Mouse (Mus musculus): Measurements from ENCODE around the gene Ndc1. TPM values are rescaled to one million over a fixed set of nuclear protein-coding genes. Genes with fewer than 3 reads are reported as not detected.

The Ndc1 gene
- polyA plus RNA-seq, 2 experiments = 27.8 to 35.4 TPM

- H3K9ac ChIP-seq (ENCODE audit: low read depth, low read length, severe bottlenecking) = no peak overlapping the region
- H3K27me3 ChIP-seq (ENCODE audit: control insufficient read depth, insufficient read depth, low read length) = no peaks in the 10 kb centered on the region
- no peaks in the 10 kb centered on the region for H3K9me3 ChIP-seq (ENCODE audit: control insufficient read depth, low read length)
- no peak for TF ChIP-seq POLR2A (IDR thresholded peaks at IDR 0.05; ENCODE audit: borderline replicate concordance, extremely low read depth, insufficient read depth, insufficient read length)
- 97% methylated on average over 2 of the region's 2 CpGs for WGBS
- peaks cover 73% of the 10 kb centered on the region for H3K36me3 ChIP-seq (ENCODE audit: control insufficient read depth, insufficient read depth, low read length)
- no peak overlapping the region for H3K4me2 ChIP-seq (replicated peaks; ENCODE audit: low read depth, low read length, severe bottlenecking)
- H3K27ac ChIP-seq (replicated peaks; ENCODE audit: low read depth, low read length) = no peak overlapping the region
- ATAC-seq (ENCODE audit: low FRiP score, low read depth) (no peak), DNase-seq (ENCODE audit: low spot score) (no peak)
- H3K4me3 ChIP-seq (replicated peaks; ENCODE audit: low read length) = no peak overlapping the region
- H3K4me1 ChIP-seq (ENCODE audit: control insufficient read depth, insufficient read depth, low read length) = no peaks in the 10 kb centered on the region
Observed at GRCm38 (mm10) chr4:107393771-107394170, 26.2 kb downstream of the Ndc1 start.

DNA sequence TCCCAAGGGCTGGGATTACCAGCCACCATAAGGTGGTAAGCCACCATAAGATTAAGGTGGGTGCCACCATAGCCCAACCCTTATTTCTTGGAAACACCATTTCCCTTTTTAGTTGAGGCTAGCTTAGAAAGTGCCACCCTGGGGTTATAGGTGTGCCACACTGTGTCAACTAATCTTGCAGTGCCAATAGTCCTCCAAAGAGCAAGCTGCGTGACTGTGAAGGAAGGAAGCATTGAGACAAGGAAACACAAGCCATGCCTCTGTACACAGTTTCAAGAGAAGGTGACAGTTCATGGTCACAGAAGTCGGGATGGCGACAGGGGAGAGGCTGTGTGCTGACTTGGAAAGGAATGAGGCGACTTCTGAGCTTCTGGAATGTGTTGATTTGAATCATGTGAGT is 52.6 kb downstream of the Ndc1 start:
- H3K4me2 ChIP-seq (replicated peaks; ENCODE audit: low read depth, low read length, severe bottlenecking) = no peak overlapping the region
- H3K4me1 ChIP-seq (ENCODE audit: control insufficient read depth, insufficient read depth, low read length) = no peaks in the 10 kb centered on the region
- no peak overlapping the region for H3K27ac ChIP-seq (replicated peaks; ENCODE audit: low read depth, low read length)
- DNase-seq (ENCODE audit: low spot score) (no peak), ATAC-seq (ENCODE audit: low FRiP score, low read depth) (no peak)
- TF ChIP-seq POLR2A (IDR thresholded peaks at IDR 0.05; ENCODE audit: borderline replicate concordance, extremely low read depth, insufficient read depth, insufficient read length) = no peak
- 74% methylated on average over 4 of the region's 4 CpGs for WGBS
- no peaks in the 10 kb centered on the region for H3K9me3 ChIP-seq (ENCODE audit: control insufficient read depth, low read length)
- 0 out of 2 replicates have a peak, but pooled peaks cover 10% of the 10 kb centered on the region for H3K36me3 ChIP-seq (ENCODE audit: control insufficient read depth, insufficient read depth, low read length)
- no peaks in the 10 kb centered on the region for H3K27me3 ChIP-seq (ENCODE audit: control insufficient read depth, insufficient read depth, low read length)
- no peak overlapping the region for H3K4me3 ChIP-seq (replicated peaks; ENCODE audit: low read length)
- no peak overlapping the region for H3K9ac ChIP-seq (ENCODE audit: low read depth, low read length, severe bottlenecking)

DNA sequence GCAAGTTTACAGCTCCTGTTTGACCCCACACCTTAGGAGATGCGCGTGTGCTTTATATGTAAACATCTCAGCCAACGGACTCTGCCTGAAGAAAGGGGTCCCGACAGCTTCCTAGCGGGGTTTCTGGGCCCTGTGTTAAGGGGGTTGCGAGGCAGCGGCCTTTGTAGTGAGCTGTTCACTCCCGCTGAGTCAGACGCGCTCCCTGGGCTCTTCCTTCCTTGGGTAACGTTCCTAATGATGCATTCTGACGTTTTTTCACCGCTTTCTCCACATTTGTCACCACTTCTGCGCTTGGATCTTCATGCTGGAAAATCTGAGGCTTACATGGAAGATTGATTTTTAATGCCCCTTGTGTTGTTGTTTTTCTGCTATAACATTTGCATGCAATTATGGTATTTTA is 54.1 kb downstream of the Ndc1 start:
- no peak for ATAC-seq (ENCODE audit: low FRiP score, low read depth)
- no peaks in the 10 kb centered on the region for H3K27me3 ChIP-seq (ENCODE audit: control insufficient read depth, insufficient read depth, low read length)

DNA sequence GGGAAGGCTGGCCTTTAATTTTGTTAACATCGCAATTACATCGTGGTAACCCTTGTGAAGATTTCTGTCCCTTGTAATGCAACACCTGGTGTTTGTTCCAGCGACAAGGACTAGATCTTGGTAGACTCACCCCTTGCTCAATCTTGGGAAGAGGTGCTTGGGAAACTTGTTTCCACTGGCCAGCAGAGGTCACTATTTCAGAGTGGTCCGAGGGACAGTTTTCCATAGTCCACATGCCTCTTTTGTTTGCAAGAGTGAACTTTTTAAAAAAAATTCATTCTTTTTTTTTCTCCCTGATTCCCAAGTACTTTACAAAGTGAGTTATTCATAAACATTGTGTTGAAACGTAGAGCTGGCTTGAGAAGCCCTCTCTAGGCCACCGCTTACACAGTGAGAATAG is 54.6 kb downstream of the Ndc1 start:
- no peaks in the 10 kb centered on the region for H3K4me1 ChIP-seq (ENCODE audit: control insufficient read depth, insufficient read depth, low read length)
- no peaks in the 10 kb centered on the region for H3K9me3 ChIP-seq (ENCODE audit: control insufficient read depth, low read length)
- ATAC-seq (ENCODE audit: low FRiP score, low read depth) (peak; percentile 67; the same call in 1 of the 2 replicates), DNase-seq (ENCODE audit: low spot score) (peak; percentile 56)
- TF ChIP-seq POLR2A (IDR thresholded peaks at IDR 0.05; ENCODE audit: borderline replicate concordance, extremely low read depth, insufficient read depth, insufficient read length) = no peak
- H3K36me3 ChIP-seq (ENCODE audit: control insufficient read depth, insufficient read depth, low read length) = no peaks in the 10 kb centered on the region
- H3K27me3 ChIP-seq (ENCODE audit: control insufficient read depth, insufficient read depth, low read length) = no peaks in the 10 kb centered on the region
- H3K4me2 ChIP-seq (replicated peaks; ENCODE audit: low read depth, low read length, severe bottlenecking) = no peak overlapping the region
- H3K27ac ChIP-seq (replicated peaks; ENCODE audit: low read depth, low read length) = no peak overlapping the region
- H3K4me3 ChIP-seq (replicated peaks; ENCODE audit: low read length) = no peak overlapping the region
- no peak overlapping the region for H3K9ac ChIP-seq (ENCODE audit: low read depth, low read length, severe bottlenecking)
- 20% methylated on average over 6 of the region's 6 CpGs for WGBS

More for the DNA sequence above, 54.1 kb downstream of the Ndc1 start:
- Histone ChIP-seq H3K4me1 (ENCODE audit: control insufficient read depth, insufficient read depth, low read length) (no peaks in the 10 kb centered on the region), H3K9me3 (ENCODE audit: control insufficient read depth, low read length) (no peaks in the 10 kb centered on the region), H3K27ac (replicated peaks; ENCODE audit: low read depth, low read length) (no peak overlapping the region), H3K4me2 (replicated peaks; ENCODE audit: low read depth, low read length, severe bottlenecking) (no peak overlapping the region), H3K36me3 (ENCODE audit: control insufficient read depth, insufficient read depth, low read length) (no peaks in the 10 kb centered on the region), H3K9ac (ENCODE audit: low read depth, low read length, severe bottlenecking) (no peak overlapping the region), H3K4me3 (replicated peaks; ENCODE audit: low read length) (no peak overlapping the region)
- TF ChIP-seq POLR2A (IDR thresholded peaks at IDR 0.05; ENCODE audit: borderline replicate concordance, extremely low read depth, insufficient read depth, insufficient read length) = no peak
- DNase-seq (ENCODE audit: low spot score) = no peak
- WGBS = 7% methylated on average over 14 of the region's 14 CpGs

GRCm38 (mm10) chr4:107425616-107426015 is 58.0 kb downstream of the Ndc1 start:
- H3K9me3 ChIP-seq (ENCODE audit: control insufficient read depth, low read length) = no peaks in the 10 kb centered on the region
- DNase-seq (ENCODE audit: low spot score) (no peak), ATAC-seq (ENCODE audit: low FRiP score, low read depth) (no peak)
- no peaks in the 10 kb centered on the region for H3K27me3 ChIP-seq (ENCODE audit: control insufficient read depth, insufficient read depth, low read length)
- WGBS = 92% methylated on average over 12 of the region's 12 CpGs
- no peak overlapping the region for H3K4me3 ChIP-seq (replicated peaks; ENCODE audit: low read length)
- no peaks in the 10 kb centered on the region for H3K4me1 ChIP-seq (ENCODE audit: control insufficient read depth, insufficient read depth, low read length)
- H3K36me3 ChIP-seq (ENCODE audit: control insufficient read depth, insufficient read depth, low read length) = no peaks in the 10 kb centered on the region
- no peak for TF ChIP-seq POLR2A (IDR thresholded peaks at IDR 0.05; ENCODE audit: borderline replicate concordance, extremely low read depth, insufficient read depth, insufficient read length)
- H3K9ac ChIP-seq (ENCODE audit: low read depth, low read length, severe bottlenecking) = no peak overlapping the region
- no peak overlapping the region for H3K4me2 ChIP-seq (replicated peaks; ENCODE audit: low read depth, low read length, severe bottlenecking)
- H3K27ac ChIP-seq (replicated peaks; ENCODE audit: low read depth, low read length) = no peak overlapping the region

DNA sequence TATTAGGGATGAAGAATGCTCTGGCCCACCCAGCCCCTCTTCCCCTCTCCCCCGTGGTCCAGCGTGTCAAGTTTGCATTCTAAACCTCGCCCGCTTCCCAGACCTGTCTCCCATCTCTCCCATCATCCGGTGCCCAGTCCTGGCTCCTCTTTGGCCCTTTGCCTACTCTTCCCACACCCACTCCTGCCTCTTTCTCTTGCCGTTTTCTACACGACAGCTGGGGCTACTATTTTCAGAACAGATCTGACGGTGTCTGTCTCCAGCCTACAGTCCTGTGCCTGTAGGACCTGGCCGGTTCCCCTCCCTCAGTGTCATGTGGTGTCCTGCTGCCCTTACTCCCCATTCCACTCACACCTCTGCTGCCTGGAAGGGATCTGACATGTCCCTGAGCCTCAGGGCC is 59.0 kb downstream of the Ndc1 start:
- 81% methylated on average over 9 of the region's 9 CpGs for WGBS
- Histone ChIP-seq H3K9ac (ENCODE audit: low read depth, low read length, severe bottlenecking) (no peak overlapping the region), H3K9me3 (ENCODE audit: control insufficient read depth, low read length) (no peaks in the 10 kb centered on the region), H3K27me3 (ENCODE audit: control insufficient read depth, insufficient read depth, low read length) (no peaks in the 10 kb centered on the region), H3K36me3 (ENCODE audit: control insufficient read depth, insufficient read depth, low read length) (no peaks in the 10 kb centered on the region), H3K4me2 (replicated peaks; ENCODE audit: low read depth, low read length, severe bottlenecking) (no peak overlapping the region), H3K27ac (replicated peaks; ENCODE audit: low read depth, low read length) (no peak overlapping the region), H3K4me1 (ENCODE audit: control insufficient read depth, insufficient read depth, low read length) (no peaks in the 10 kb centered on the region), H3K4me3 (replicated peaks; ENCODE audit: low read length) (no peak overlapping the region)
- TF ChIP-seq POLR2A (IDR thresholded peaks at IDR 0.05; ENCODE audit: borderline replicate concordance, extremely low read depth, insufficient read depth, insufficient read length) = no peak
- no peak for ATAC-seq (ENCODE audit: low FRiP score, low read depth)
- DNase-seq (ENCODE audit: low spot score) = no peak

Measured in limb, embryonic 14.5 days (tissue).